Mouse (Mus musculus) small intestine, adult 2 months (tissue): Measurements from ENCODE around the gene Exd1. TPM values are rescaled to one million over a fixed set of nuclear protein-coding genes. Genes with fewer than 3 reads are reported as not detected.
A peak's percentile ranks its signal among the peaks of the same experiment; 100 is the strongest.
"Not testable (repeated sequence)": the region's sequence is repeated elsewhere in the genome, so short reads cannot be mapped to it uniquely, and the experiment has no call there.

Source experiments
- H3K27ac ChIP-seq: fragments of 200-500 bp; 2 replicates; pipeline ENCODE4 v1.5.1; 2012; ENCODE audit warnings: low read depth, low read length, control low read depth, inconsistent platforms; ENCODE audit not compliant: insufficient read depth
- H3K27me3 ChIP-seq: fragments of 200-500 bp; 2 replicates; pipeline ENCODE4 v1.6.1; 2012; ENCODE audit warnings: mild to moderate bottlenecking, moderate library complexity, low read length, inconsistent platforms; ENCODE audit not compliant: control insufficient read depth, insufficient read depth
- H3K36me3 ChIP-seq: fragments of 200-500 bp; 2 replicates; pipeline ENCODE4 v1.6.1; 2012; ENCODE audit warnings: mild to moderate bottlenecking, low read length, control low read depth, inconsistent platforms; ENCODE audit not compliant: control insufficient read depth, insufficient read depth
- H3K4me1 ChIP-seq: fragments of 200-500 bp; 2 replicates; pipeline ENCODE4 v1.6.1; 2012; ENCODE audit warnings: low read length, inconsistent platforms, mixed read lengths; ENCODE audit not compliant: control insufficient read depth, insufficient read depth, insufficient read length
- H3K4me3 ChIP-seq: fragments of 200-500 bp; 2 replicates; pipeline ENCODE4 v1.5.1; 2012; ENCODE audit warnings: low read depth, mild to moderate bottlenecking, control low read depth, inconsistent platforms, low read length, moderate library complexity
- CTCF ChIP-seq: fragments of 200-500 bp; IDR thresholded peaks from 2 replicates; pipeline ENCODE4 v1.5.1; 2012; ENCODE audit warnings: low read depth, mild to moderate bottlenecking, control low read depth, inconsistent platforms, low read length, moderate library complexity, mixed read lengths; ENCODE audit not compliant: insufficient replicate concordance, insufficient read length; ENCODE audit errors: extremely low read depth
- POLR2A ChIP-seq: fragments of 200-500 bp; IDR thresholded peaks from 2 replicates; pipeline ENCODE4 v1.6.1; 2012; ENCODE audit warnings: low read depth, mild to moderate bottlenecking, control low read depth, inconsistent platforms, low read length, moderate library complexity
- WGBS: fragments of 180-500 bp; shearing (Covaris S2); methylation state at CpG from one replicate; pipeline ENCODE4 v1.1.7; 2018; 5-methylcytosine and 5-hydroxymethylcytosine counted together
- polyA plus RNA-seq: library from polyadenylated mRNA; depleted of rRNA; stranded (reverse); fragments of >200 nt; gene quantifications from 2 replicates; pipeline ENCODE4 v1.2.3, GENCODE M21; 2012

Gene Exd1
- polyA plus RNA-seq, 1 experiment, result 0.09 TPM

DNA sequence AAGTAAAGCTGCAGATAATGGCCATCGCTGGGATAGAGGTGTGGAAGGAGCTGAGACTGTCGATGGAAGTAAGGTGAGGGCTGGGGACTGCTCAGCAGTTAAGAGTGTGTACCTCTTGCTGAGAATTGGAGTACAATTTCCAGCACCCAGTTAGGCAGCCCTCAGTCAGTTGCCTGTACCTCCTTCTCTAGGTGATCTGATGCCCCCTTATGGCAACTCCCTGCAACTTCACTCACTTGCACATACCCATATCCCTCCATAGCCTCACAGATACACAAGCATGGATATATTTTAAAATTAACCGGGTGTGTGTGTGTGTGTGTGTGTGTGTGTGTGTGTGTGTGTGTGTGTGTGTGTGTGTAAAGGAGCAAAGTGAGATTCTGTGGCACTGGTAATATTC is 35.1 kb downstream of the Exd1 start:
- H3K27ac ChIP-seq, result no peak overlapping the region
- TF ChIP-seq CTCF (peak; percentile 24; the same call in 1 of the 2 replicates), POLR2A (no peak)
- no peak overlapping the region for H3K4me3 ChIP-seq
- H3K27me3 ChIP-seq, result no peaks in the 10 kb centered on the region
- H3K36me3 ChIP-seq, result no peaks in the 10 kb centered on the region
- no peaks in the 10 kb centered on the region for H3K4me1 ChIP-seq
- 87% methylated on average over 3 of the region's 3 CpGs for WGBS

DNA sequence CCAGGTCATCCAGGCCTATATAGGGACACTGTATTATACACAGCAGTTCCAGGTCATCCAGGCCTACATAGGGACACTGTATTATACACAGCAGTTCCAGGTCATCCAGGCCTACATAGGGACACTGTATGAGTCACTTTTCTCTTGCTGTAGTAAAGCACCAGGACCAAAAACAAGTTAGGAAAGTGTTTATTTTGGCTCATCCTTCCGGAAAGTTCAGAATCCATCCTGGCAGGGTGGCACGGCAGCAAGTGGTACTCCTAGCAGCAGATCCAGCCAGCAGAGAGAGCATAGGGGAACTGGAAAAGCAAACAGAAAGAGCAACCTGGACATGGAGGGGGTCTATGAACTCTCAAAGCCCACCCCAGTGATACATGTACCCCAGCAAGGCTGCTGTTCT is 36.6 kb downstream of the Exd1 start:
- Histone ChIP-seq H3K4me3 (no peak overlapping the region), H3K36me3 (no peaks in the 10 kb centered on the region), H3K4me1 (no peaks in the 10 kb centered on the region), H3K27ac (no peak overlapping the region), H3K27me3 (no peaks in the 10 kb centered on the region)
- TF ChIP-seq POLR2A (no peak), CTCF (no peak)
- 74% methylated on average over 2 of the region's 2 CpGs for WGBS

DNA sequence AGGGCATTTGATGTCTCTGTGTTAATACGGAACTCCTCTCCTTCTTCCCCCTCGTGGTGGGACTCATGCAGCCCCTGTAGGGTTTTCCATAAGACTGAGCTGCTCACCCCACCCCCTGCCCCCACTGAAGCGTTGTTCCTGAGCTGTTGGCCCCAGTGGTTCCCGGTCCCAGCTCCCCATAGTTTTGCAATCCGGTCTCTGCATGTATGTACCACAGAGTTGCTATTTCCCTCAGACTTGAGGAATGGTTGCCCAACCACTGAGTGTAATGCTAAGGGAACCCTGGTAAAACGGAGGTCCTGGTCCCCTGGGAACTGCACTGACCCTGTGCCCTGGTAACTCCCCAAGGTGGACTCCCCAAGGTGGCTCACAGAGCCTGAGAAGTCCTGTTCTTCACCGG is 38.9 kb downstream of the Exd1 start:
- H3K27me3 ChIP-seq, H3K36me3 ChIP-seq, H3K4me3 ChIP-seq, H3K27ac ChIP-seq, H3K4me1 ChIP-seq: not testable (repeated sequence)
- 72% methylated on average over 7 of the region's 7 CpGs for WGBS

DNA sequence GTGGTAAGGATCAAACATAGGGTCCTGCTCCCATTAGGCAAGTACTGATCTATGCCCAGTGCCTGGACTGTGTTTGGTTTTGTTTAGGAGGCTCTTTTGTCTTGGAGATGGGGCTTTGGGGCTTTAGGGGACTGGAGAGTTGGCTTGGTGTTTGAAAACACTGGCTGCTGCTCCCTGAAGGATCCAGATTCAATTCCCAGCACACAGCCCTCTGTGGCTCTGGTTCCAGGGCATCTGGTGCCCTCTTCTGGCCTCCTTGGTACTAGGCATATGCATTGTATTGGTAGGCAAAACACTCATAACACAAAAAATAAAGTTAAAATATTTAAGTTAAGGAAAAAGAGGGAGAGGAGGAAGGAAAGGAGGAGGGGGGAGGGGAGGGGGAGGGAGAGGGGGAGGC is 40.3 kb downstream of the Exd1 start:
- Histone ChIP-seq H3K27ac (no peak overlapping the region), H3K36me3 (no peaks in the 10 kb centered on the region), H3K27me3 (no peaks in the 10 kb centered on the region), H3K4me1 (no peaks in the 10 kb centered on the region; the same call in 1 of the 2 replicates), H3K4me3 (no peak overlapping the region)
- TF ChIP-seq CTCF, result peak; percentile 68; the same call in 1 of the 2 replicates
- TF ChIP-seq POLR2A, result no peak

DNA sequence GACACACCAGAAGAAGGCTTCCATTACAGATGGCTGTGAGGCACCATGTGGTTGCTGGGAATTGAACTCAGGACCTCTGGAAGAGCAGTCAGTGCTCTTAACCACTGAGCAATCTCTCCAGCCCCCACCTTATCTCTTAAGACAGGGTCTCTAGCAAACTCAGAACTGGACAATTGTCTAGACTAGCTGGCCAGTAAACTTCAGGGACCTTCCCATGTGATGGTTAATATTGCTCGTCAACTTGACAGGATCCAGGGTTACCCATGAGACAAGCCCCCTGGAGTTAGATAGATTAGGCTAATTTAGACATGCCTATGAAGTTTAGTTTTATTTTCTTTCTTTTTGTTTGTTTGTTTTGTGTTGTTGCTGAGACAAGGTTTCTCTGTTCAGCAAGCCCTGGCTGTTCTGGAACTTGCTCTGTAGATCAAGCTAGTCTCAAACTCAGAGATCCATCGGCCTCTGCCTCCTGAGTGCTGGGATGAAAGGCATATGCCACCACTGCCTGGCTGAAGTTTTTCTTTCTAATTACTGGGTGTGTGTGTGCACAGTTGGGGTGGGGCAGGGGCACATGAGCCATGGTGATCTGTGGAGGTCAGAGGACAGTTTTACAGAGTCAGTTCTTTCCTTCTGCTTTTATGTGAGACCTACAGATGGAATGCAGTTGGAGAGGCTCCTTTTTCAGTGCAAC is 46.3 kb downstream of the Exd1 start:
- TF ChIP-seq POLR2A, result no peak
- no peak for TF ChIP-seq CTCF
- peak overlapping the region; percentile 95 for H3K27ac ChIP-seq
- H3K4me1 ChIP-seq, result peaks cover 7% of the 10 kb centered on the region; the same call in 1 of the 2 replicates
- WGBS, result 34% methylated on average over 2 of the region's 2 CpGs
- H3K36me3 ChIP-seq, result no peaks in the 10 kb centered on the region
- no peak overlapping the region for H3K4me3 ChIP-seq
- H3K27me3 ChIP-seq, result no peaks in the 10 kb centered on the region

DNA sequence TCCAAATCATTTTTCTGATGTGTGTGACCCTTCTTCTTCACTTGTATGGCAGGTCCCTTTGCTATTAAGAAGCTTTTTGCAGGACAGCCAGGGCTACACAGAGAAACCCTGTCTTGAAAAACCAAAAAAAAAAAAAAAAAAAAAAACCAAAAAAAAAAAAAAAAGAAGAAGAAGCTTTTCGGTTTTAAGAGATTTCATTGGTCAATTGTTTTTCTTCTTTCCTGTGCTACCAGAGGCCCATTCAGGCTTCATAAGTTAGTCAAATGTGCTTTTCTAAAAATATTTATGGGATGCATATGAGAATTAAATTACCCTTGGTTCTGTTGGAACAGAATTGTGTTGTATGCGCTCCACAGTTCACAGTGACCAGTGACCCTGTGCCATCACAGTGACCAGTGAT is 48.6 kb downstream of the Exd1 start:
- Histone ChIP-seq H3K27me3 (no peaks in the 10 kb centered on the region), H3K27ac (no peak overlapping the region), H3K4me3 (no peak overlapping the region), H3K4me1 (peaks cover 7% of the 10 kb centered on the region; the same call in 1 of the 2 replicates), H3K36me3 (no peaks in the 10 kb centered on the region)
- no peak for TF ChIP-seq POLR2A
- TF ChIP-seq CTCF, result no peak
- 88% methylated on average over 2 of the region's 2 CpGs for WGBS

DNA sequence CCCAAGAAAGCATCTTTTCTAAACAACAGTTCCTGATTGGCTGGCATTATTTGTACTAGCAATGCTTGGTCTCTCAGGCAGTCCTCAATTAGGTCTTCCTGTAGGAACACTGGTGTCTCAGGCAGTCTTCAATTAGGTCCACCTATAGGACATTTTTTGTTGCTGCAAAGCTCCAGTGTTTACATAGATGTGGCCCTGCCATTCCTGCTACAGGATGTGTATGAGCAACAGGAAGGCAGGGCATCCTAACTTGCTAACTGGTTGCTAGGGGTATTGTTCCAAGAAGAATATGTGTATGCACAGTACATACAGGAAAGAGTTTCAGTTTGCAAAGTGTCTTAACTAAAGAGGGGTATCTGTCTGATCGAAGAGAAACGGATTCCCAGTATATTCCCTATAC is 51.3 kb downstream of the Exd1 start:
- H3K27me3 ChIP-seq, result no peaks in the 10 kb centered on the region
- 90% methylated on average over 2 of the region's 2 CpGs for WGBS
- no peaks in the 10 kb centered on the region for H3K36me3 ChIP-seq
- no peak overlapping the region for H3K27ac ChIP-seq
- no peak for TF ChIP-seq CTCF
- TF ChIP-seq POLR2A, result no peak
- no peak overlapping the region for H3K4me3 ChIP-seq
- H3K4me1 ChIP-seq, result peaks cover 3% of the 10 kb centered on the region; the same call in 1 of the 2 replicates

DNA sequence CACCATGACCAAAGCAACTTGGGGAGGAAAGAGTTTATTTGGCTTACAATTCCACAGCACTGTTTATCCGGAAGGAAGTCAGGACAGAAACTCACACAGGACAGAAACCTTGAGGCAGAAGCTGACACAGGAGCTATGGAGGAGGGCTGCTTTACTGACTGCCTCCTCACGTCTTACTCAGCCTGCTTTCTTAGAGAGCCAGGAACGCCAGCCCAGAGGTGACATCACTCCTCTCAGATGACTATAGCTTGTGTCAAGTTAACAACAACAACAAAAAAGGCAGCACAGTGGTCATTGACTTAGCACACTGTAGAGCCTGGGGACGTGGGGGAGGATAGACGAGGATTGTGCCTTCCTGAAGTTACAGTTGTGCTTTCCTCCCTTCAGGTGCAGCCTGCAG is 55.5 kb downstream of the Exd1 start:
- no peaks in the 10 kb centered on the region for H3K36me3 ChIP-seq
- 0 out of 2 replicates have a peak, but pooled peaks cover 2% of the 10 kb centered on the region for H3K4me1 ChIP-seq
- H3K4me3 ChIP-seq, result no peak overlapping the region
- TF ChIP-seq POLR2A, result no peak
- TF ChIP-seq CTCF, result no peak
- H3K27me3 ChIP-seq, result no peaks in the 10 kb centered on the region
- no peak overlapping the region for H3K27ac ChIP-seq
- 67% methylated on average over 5 of the region's 5 CpGs for WGBS
